Mouse (Mus musculus): Measurements from ENCODE around the gene Zcchc14.

- TF ChIP-seq POLR2A (IDR thresholded peaks at IDR 0.05; ENCODE audit: borderline replicate concordance, low read depth, low read length): no peak
- no peak for TF ChIP-seq CTCF (IDR thresholded peaks at IDR 0.05; ENCODE audit: low read depth, low read length)
Observed at GRCm38 (mm10) chr8:121613419-121613818, 39.3 kb downstream of the Zcchc14 start.
